Mouse (Mus musculus): ENCODE measurements around the gene Runx2.

- TF ChIP-seq MAX (IDR thresholded peaks at IDR 0.05; ENCODE audit: low read length) (no peak), GATA1 (IDR thresholded peaks at IDR 0.05; ENCODE audit: low read depth, low read length) (no peak), ZNF384 (IDR thresholded peaks at IDR 0.05; ENCODE audit: low read depth, low read length) (no peak)
Measured at GRCm38 (mm10) chr17:44663208-44663607, 151.4 kb downstream of the Runx2 start.
